Mouse (Mus musculus) granulocyte monocyte progenitor cell, adult 5-6 weeks (primary cell): ENCODE data around the gene Fam174a. TPM values are rescaled to one million over a fixed set of nuclear protein-coding genes. Genes with fewer than 3 reads are reported as not detected.

Experiments
- ATAC-seq: replicated peaks from 2 replicates; pipeline ENCODE4 v1.8.0; 2016; ENCODE audit warnings: mild to moderate bottlenecking, moderate TSS enrichment, inconsistent platforms; ENCODE audit not compliant: poor library complexity, severe bottlenecking
- total RNA-seq, 2 experiments: library from RNA; stranded (forward) in 1 of 2; stranded (reverse) in 1 of 2; fragments of 200-712, 200-1000 nt in 1 of 2; fragments of >200 nt in 1 of 2; fragmentation: Nextera tagmentation in 1 of 2; gene quantifications; 2 replicates each; pipeline ENCODE4 v1.2.3; 2014 to 2017

Fam174a gene
- total RNA-seq (2014; fragmentation: Nextera tagmentation) (12.2 and 16.5 TPM in 2 replicates), total RNA-seq (2017) (14.8 and 15.1 TPM in 2 replicates)

GRCm38 (mm10) chr1:95313393-95314228 is at the start of gene Fam174a:
Fam174a (plus strand) TSS chr1:95313623.
- ATAC-seq: peak; percentile 86

- no peak for ATAC-seq
Measured at GRCm38 (mm10) chr1:95263843-95264242, 49.6 kb upstream of the Fam174a start.

- ATAC-seq: peak; percentile 81
Measured at GRCm38 (mm10) chr1:95267950-95268724, 45.3 kb upstream of the Fam174a start.

- ATAC-seq: no peak
Measured at GRCm38 (mm10) chr1:95273321-95273720, 40.1 kb upstream of the Fam174a start.

- ATAC-seq: peak; percentile 87
Measured at GRCm38 (mm10) chr1:95308324-95308723, 5.1 kb upstream of the Fam174a start.

GRCm38 (mm10) chr1:95314229-95314555 is 769 bp downstream of the Fam174a start:
- ATAC-seq: peak; percentile 34

GRCm38 (mm10) chr1:95315981-95316380 is 2.6 kb downstream of the Fam174a start:
- ATAC-seq: no peak

GRCm38 (mm10) chr1:95322219-95322618 is 8.8 kb downstream of the Fam174a start:
- ATAC-seq: no peak

GRCm38 (mm10) chr1:95323004-95323403 is 9.6 kb downstream of the Fam174a start:
- peak; percentile 89 for ATAC-seq

- no peak for ATAC-seq
Measured at GRCm38 (mm10) chr1:95326856-95327255, 13.4 kb downstream of the Fam174a start.

GRCm38 (mm10) chr1:95339618-95340017 is 26.2 kb downstream of the Fam174a start:
- ATAC-seq: peak; percentile 99

GRCm38 (mm10) chr1:95342242-95342641 is 28.8 kb downstream of the Fam174a start:
- peak; percentile 48 for ATAC-seq

GRCm38 (mm10) chr1:95343585-95344485 is 30.4 kb downstream of the Fam174a start:
- no peak for ATAC-seq

- ATAC-seq: no peak
Measured at GRCm38 (mm10) chr1:95354146-95354545, 40.7 kb downstream of the Fam174a start.

- ATAC-seq: no peak
Measured at GRCm38 (mm10) chr1:95356904-95357303, 43.5 kb downstream of the Fam174a start.

GRCm38 (mm10) chr1:95363692-95364091 is 50.3 kb downstream of the Fam174a start:
- ATAC-seq: no peak

GRCm38 (mm10) chr1:95366616-95367373 is 53.4 kb downstream of the Fam174a start:
- no peak for ATAC-seq

GRCm38 (mm10) chr1:95367748-95368147 is 54.3 kb downstream of the Fam174a start:
- ATAC-seq: no peak

- ATAC-seq: no peak
Measured at GRCm38 (mm10) chr1:95375443-95375842, 62.0 kb downstream of the Fam174a start.

GRCm38 (mm10) chr1:95381028-95381427 is 67.6 kb downstream of the Fam174a start:
- peak; percentile 56 for ATAC-seq
